Mouse (Mus musculus): ENCODE measurements around the gene Rnf32.

- TF ChIP-seq CTCF (IDR thresholded peaks at IDR 0.05; ENCODE audit: low read depth): no peak
- TF ChIP-seq EP300 (IDR thresholded peaks at IDR 0.05; ENCODE audit: low read depth): no peak
Observed at GRCm38 (mm10) chr5:29270879-29271278, 75.1 kb downstream of the Rnf32 start.
